Mouse (Mus musculus) stomach, embryonic 16.5 days (tissue): ENCODE measurements around the gene D430042O09Rik. TPM values are rescaled to one million over a fixed set of nuclear protein-coding genes. Genes with fewer than 3 reads are reported as not detected.

ENCODE experiments used
- ATAC-seq: fragments of 200-750 bp; cut with Nextera tagmentation; 2 replicates; pipeline ENCODE4 v1.8.0; 2017; ENCODE audit warnings: moderate number of reproducible peaks, moderate TSS enrichment; ENCODE audit not compliant: insufficient read depth, low FRiP score
- H3K27ac ChIP-seq: fragments of 300-500 bp; sonication (generic); 2 replicates; pipeline ENCODE4 v1.5.1; 2014; ENCODE audit warnings: low read length
- H3K27me3 ChIP-seq: fragments of 300-500 bp; sonication (generic); 2 replicates; pipeline ENCODE4 v1.6.1; 2014; ENCODE audit warnings: low read length, control low read depth, mixed read lengths; ENCODE audit not compliant: control insufficient read depth, insufficient read depth
- H3K36me3 ChIP-seq: fragments of 300-500 bp; sonication (generic); 2 replicates; pipeline ENCODE4 v1.6.1; 2014; ENCODE audit warnings: low read length; ENCODE audit not compliant: control insufficient read depth, insufficient read depth
- H3K4me1 ChIP-seq: fragments of 300-500 bp; sonication (generic); 2 replicates; pipeline ENCODE4 v1.6.1; 2014; ENCODE audit warnings: low read length, control low read depth, mixed read lengths; ENCODE audit not compliant: control insufficient read depth, insufficient read depth
- H3K4me2 ChIP-seq: fragments of 300-500 bp; sonication (generic); 2 replicates; pipeline ENCODE4 v1.6.1; 2014; ENCODE audit warnings: low read depth, low read length, mixed read lengths
- H3K4me3 ChIP-seq: fragments of 300-500 bp; sonication (generic); replicated peaks from 2 replicates; pipeline ENCODE4 v1.5.1; 2014; ENCODE audit warnings: mild to moderate bottlenecking, low read length
- H3K9ac ChIP-seq: fragments of 300-500 bp; sonication (generic); 2 replicates; pipeline ENCODE4 v1.6.1; 2014; ENCODE audit warnings: low read length
- H3K9me3 ChIP-seq: fragments of 300-500 bp; sonication (generic); replicated peaks from 2 replicates; pipeline ENCODE4 v1.6.1; 2016; ENCODE audit warnings: low read length, control low read depth; ENCODE audit not compliant: control insufficient read depth
- WGBS: fragments of 180-500 bp; shearing (Covaris S2); extraction: QIAGEN DNeasy Blood & Tissue Kit; methylation state at CpG from one replicate; pipeline ENCODE4 v1.1.7; 2014; 5-methylcytosine and 5-hydroxymethylcytosine counted together
- polyA plus RNA-seq: library from polyadenylated mRNA; unstranded; fragments of >200 nt; fragmentation: Nextera tagmentation; extraction: Ambion mirVana; gene quantifications from 2 replicates; pipeline ENCODE4 v1.2.1, GENCODE M21; 2015

D430042O09Rik gene
- polyA plus RNA-seq, 1 experiment from 2014 or later: 8.5 TPM

DNA sequence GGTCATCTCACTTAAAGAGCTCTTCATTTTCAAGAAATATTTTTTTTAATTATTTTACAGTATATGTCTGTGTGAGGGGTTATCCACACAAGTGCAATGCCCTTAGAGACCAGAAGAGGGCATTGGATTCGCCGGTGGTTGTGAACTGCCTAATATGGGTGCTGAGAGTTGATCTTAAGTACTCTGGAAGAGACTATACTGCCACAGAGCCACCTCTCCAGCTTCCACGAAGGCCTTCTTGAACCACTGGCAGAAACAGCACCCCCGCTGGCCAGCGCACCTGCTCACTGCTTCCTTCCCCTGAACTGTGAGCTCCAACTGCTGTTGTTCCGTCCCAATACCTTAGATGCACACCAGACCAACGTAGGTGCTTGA lies 39.6 kb downstream of the D430042O09Rik start:
- Histone ChIP-seq H3K36me3 (no peaks in the 10 kb centered on the region), H3K27me3 (no peaks in the 10 kb centered on the region)
- 57% methylated on average over 7 of the region's 7 CpGs for WGBS

DNA sequence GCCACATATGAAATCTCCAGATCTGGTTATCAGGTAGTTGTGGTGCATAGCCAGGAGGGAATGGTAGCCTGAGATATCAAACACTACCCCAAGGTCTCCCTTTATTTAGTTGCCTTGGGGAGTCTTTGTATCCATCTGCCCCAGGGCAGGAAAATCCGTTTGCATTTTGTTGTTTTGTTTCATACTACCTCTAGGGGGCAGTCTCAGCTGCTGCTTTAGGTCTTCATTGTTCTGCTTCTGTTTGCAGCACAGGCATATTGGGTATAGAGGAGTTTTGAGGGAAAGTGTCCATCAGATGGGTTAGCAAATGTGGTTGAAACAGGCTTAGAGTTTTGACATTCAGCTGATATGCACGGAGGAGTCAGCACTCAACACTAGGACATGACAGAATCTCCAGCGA lies 40.5 kb downstream of the D430042O09Rik start:
- Histone ChIP-seq H3K27ac (no peak overlapping the region), H3K9me3 (no peaks in the 10 kb centered on the region), H3K4me3 (no peak overlapping the region), H3K27me3 (no peaks in the 10 kb centered on the region), H3K36me3 (no peaks in the 10 kb centered on the region), H3K4me2 (no peak overlapping the region), H3K9ac (no peak overlapping the region), H3K4me1 (no peaks in the 10 kb centered on the region)
- WGBS: 52% methylated on average over 3 of the region's 3 CpGs
- no peak for ATAC-seq

More for the DNA sequence above, 39.6 kb downstream of the D430042O09Rik start:
- Histone ChIP-seq H3K4me3 (no peak overlapping the region), H3K4me1 (no peaks in the 10 kb centered on the region), H3K9me3 (no peaks in the 10 kb centered on the region), H3K9ac (no peak overlapping the region), H3K27ac (no peak overlapping the region), H3K4me2 (no peak overlapping the region)
- ATAC-seq: no peak

DNA sequence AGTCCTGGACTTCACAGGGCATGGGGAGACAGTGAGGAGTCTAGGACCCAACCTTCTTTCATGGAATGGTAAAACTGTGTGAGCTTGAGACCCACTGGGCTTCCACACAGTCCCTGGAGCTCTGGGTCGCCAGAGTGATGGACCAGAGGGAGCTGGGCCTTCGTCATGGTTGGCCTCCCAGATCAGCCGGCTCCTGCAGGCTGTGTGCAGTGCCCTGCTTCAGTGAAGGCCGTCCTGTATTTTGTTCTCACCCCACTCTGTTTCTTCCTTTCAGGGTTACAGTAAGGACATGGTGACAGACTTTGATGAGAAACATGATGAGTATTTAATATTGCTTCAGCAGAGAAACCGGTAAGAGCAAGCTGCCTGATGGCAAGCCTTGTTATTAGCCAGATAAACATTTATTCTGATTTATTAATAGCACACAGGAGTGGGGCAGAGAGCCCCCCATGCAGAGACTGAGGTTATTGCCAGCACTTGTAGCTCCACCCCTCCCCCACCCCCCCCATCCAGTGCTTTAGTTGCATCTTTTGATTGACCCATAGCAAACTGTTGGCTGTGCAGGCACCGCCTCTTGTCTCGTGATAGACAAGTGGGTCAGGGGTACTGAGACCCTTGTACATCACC lies 45.1 kb downstream of the D430042O09Rik start:
- H3K4me3 ChIP-seq: no peak overlapping the region
- H3K27me3 ChIP-seq: no peaks in the 10 kb centered on the region
- WGBS: 67% methylated on average over 7 of the region's 7 CpGs
- no peak overlapping the region for H3K4me2 ChIP-seq
- H3K36me3 ChIP-seq: no peaks in the 10 kb centered on the region
- no peaks in the 10 kb centered on the region for H3K4me1 ChIP-seq
- no peak overlapping the region for H3K27ac ChIP-seq
- H3K9ac ChIP-seq: no peak overlapping the region
- no peak for ATAC-seq
- no peaks in the 10 kb centered on the region for H3K9me3 ChIP-seq

DNA sequence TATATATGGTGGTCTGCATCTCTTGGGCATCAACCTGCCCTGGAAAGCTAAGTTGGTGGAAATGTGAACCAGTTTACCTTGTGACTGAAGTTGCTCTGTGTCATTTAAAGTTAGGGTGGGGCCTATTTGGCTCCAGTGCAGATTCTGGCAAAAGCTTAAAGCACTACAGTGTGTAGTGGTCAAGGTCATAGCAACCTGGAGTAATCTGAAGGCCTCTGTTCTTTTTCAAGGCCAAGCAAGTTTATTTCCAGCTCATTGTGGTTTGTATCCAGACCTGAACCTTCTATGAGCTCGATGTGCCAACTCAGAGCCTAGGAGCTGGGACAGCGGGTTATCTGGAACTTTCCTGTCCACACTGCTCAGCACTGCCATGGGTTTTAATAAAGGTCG lies 45.6 kb downstream of the D430042O09Rik start:
- Histone ChIP-seq H3K4me1 (no peaks in the 10 kb centered on the region), H3K4me3 (no peak overlapping the region), H3K4me2 (no peak overlapping the region), H3K27ac (no peak overlapping the region), H3K36me3 (no peaks in the 10 kb centered on the region), H3K27me3 (no peaks in the 10 kb centered on the region), H3K9ac (no peak overlapping the region), H3K9me3 (no peaks in the 10 kb centered on the region)
- no peak for ATAC-seq
- 84% methylated on average over 3 of the region's 3 CpGs for WGBS

DNA sequence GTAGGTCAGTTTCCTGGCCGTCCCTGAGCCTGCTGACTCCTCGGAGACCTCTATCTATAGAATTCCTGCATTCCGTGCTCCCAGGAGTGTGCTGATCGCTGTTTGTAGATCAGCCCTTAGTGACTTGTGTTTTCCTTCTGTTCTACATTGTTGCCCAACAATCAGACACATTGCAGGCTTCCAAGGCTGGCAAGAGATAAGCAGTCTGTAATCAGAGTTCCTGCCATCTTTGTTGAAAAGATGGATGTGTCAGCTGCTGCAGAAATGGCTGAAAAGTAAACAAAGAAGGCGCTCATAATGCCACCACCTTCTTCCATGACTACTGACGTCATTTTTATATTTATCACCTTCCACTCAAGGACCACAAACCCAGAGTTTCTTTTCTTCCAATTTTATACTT lies 49.1 kb downstream of the D430042O09Rik start:
- Histone ChIP-seq H3K27me3 (no peaks in the 10 kb centered on the region), H3K27ac (no peak overlapping the region), H3K4me1 (no peaks in the 10 kb centered on the region), H3K9me3 (no peaks in the 10 kb centered on the region), H3K9ac (no peak overlapping the region), H3K4me3 (no peak overlapping the region), H3K36me3 (no peaks in the 10 kb centered on the region), H3K4me2 (no peak overlapping the region)
- 33% methylated on average over 6 of the region's 6 CpGs for WGBS
- ATAC-seq: no peak

DNA sequence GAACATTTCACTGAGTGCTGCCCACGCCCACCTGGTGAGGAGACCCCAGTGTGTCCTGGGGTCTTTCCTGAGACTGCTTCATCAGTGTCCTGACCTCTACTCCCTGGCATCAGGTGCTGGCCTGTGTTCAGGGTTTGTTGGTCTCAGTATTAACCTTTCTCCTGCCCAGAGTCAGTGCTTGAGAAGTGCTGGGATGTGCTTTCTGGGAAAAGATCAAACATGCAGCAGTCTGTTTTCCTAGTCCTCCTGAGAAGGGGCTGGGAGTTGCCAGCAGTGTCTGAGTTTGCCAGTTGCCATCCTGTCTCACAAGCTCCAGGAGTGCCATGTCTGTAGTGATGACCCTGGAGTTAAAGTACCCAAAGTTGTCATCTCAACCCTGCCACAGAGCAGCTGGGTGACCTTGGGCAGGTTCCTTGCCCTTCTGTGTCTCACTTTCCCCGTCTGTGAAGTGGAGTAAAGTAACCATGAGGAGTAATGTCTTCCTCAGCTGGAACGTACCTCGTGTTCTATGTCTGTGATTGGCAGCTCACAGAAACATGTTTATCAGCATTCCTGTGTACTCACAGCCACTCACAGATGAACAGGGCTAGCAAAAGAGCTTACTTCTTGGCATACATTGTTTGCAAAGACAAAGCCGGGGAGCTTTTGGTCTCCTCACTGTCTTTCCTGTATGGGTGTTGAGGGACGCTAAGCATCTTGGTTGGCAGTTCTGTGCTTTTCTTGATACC lies 50.4 kb downstream of the D430042O09Rik start:
- ATAC-seq: no peak
- Histone ChIP-seq H3K9ac (no peak overlapping the region), H3K4me3 (no peak overlapping the region), H3K4me1 (no peaks in the 10 kb centered on the region), H3K4me2 (no peak overlapping the region), H3K27me3 (no peaks in the 10 kb centered on the region), H3K36me3 (no peaks in the 10 kb centered on the region), H3K27ac (no peak overlapping the region), H3K9me3 (no peaks in the 10 kb centered on the region)
- WGBS: 65% methylated on average over 6 of the region's 6 CpGs

DNA sequence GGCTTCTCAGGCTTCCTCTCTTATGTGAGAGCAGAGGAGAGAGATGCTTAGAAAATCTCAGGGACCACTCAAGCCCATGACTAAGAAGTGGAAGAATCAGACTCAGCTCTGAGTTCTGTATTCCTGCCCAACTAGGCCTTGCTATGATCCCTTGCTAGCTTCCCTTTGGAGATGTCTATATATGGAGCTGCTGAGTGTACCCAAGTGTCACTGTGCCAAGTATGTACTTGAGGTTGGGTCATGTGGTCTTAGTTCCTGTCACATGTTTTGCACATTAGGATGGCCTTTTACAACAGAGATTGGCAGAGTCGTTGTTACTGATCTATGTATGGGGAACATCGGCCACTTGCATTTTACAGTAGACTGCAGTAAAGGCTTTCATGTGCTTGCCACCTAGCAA lies 54.6 kb downstream of the D430042O09Rik start:
- no peaks in the 10 kb centered on the region for H3K9me3 ChIP-seq
- H3K27me3 ChIP-seq: no peaks in the 10 kb centered on the region
- no peak overlapping the region for H3K27ac ChIP-seq
- H3K9ac ChIP-seq: no peak overlapping the region
- H3K36me3 ChIP-seq: no peaks in the 10 kb centered on the region
- no peaks in the 10 kb centered on the region; the same call in 1 of the 2 replicates for H3K4me1 ChIP-seq
- H3K4me2 ChIP-seq: no peak overlapping the region
- no peak overlapping the region for H3K4me3 ChIP-seq
- WGBS: 87% methylated on average over 2 of the region's 2 CpGs
- ATAC-seq: no peak

DNA sequence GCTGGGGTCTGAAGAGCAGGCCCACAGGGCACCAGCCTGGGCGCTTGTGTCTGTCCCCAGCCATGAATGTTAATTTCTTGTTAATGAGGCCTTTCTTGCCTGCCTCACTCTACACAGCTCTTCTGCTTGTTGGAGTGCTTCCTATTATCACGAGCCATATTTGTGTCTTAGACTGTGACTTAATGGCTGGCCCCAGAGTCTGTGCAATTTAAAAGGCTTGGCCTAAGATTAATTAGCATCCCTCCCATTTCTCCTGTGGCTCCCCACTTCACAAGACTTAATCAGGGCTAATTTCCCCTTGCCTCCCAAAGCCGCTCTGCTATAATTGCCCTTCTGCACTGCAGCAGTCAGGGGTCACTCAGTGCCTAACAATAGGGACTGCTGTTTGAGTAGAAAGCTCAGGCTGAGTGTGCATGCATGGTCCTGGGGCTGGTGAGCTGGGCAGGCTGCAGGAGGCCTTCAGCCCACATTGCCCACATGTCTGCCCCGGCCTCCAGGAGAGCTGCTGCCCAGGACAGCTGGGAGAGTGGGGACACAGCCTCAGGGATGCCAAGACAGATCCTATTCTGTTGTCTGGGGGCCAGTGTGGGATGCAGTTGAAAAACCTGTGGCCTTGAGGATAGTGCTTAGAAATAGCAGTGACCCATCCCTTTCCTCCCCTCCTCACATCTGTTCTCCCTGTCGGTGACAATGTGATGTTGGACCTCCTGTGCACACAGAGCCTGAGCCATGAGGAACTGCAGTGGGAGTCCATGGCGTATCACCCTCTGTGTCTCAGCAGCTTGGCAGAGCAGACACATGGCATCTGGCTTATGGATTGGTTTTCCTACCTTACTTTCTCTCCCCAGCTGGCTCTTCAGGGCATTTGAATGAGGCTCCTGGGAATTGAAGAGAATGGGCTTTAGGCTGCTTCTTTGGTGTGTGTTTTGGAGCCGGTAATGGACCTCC lies 55.5 kb downstream of the D430042O09Rik start:
- H3K27me3 ChIP-seq: no peaks in the 10 kb centered on the region
- H3K9me3 ChIP-seq: no peaks in the 10 kb centered on the region
- no peak for ATAC-seq
- no peaks in the 10 kb centered on the region for H3K36me3 ChIP-seq
- H3K9ac ChIP-seq: no peak overlapping the region
- no peak overlapping the region for H3K4me2 ChIP-seq
- H3K4me1 ChIP-seq: no peaks in the 10 kb centered on the region; the same call in 1 of the 2 replicates
- WGBS: 80% methylated on average over 7 of the region's 7 CpGs
- no peak overlapping the region for H3K4me3 ChIP-seq
- no peak overlapping the region for H3K27ac ChIP-seq

DNA sequence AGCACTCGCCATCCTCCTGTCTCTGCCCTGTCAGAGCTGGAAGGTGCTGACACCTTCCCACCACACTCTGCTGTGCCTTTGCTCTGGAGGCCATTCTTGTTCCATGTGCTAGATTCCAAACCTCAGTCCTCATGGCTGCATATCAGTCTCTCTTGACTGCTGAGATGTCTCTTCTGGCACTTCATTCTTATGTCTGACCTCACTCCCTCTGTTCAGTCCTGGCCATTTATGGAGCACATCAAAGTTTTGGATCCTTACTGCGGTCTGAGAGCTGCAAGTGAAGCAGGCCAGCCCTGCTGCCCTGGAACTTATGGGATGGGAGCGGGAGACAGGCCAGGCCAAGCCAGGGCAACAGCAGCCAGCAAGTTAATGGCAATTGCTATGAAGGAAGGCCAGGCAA lies 56.7 kb downstream of the D430042O09Rik start:
- H3K4me2 ChIP-seq: no peak overlapping the region
- ATAC-seq: no peak
- H3K4me1 ChIP-seq: no peaks in the 10 kb centered on the region; the same call in 1 of the 2 replicates
- H3K9ac ChIP-seq: no peak overlapping the region
- WGBS: 83% methylated on average over 3 of the region's 3 CpGs
- no peaks in the 10 kb centered on the region for H3K27me3 ChIP-seq
- H3K9me3 ChIP-seq: no peaks in the 10 kb centered on the region
- H3K36me3 ChIP-seq: no peaks in the 10 kb centered on the region
- H3K4me3 ChIP-seq: no peak overlapping the region
- no peak overlapping the region for H3K27ac ChIP-seq
